Mouse (Mus musculus) kidney, embryonic 15.5 days (tissue): ENCODE measurements around the gene Adgrd1. TPM values are rescaled to one million over a fixed set of nuclear protein-coding genes. Genes with fewer than 3 reads are reported as not detected.

ENCODE experiments used
- ATAC-seq: fragments of 200-750 bp; cut with Nextera tagmentation; replicated peaks from 2 replicates; pipeline ENCODE4 v1.8.0; 2017; ENCODE audit warnings: moderate TSS enrichment; ENCODE audit not compliant: low FRiP score
- H3K27ac ChIP-seq: fragments of 300-500 bp; sonication (generic); 2 replicates; pipeline ENCODE4 v1.5.1; 2015; ENCODE audit warnings: mild to moderate bottlenecking, inconsistent platforms
- H3K27me3 ChIP-seq: fragments of 300-500 bp; sonication (generic); 2 replicates; pipeline ENCODE4 v1.6.1; 2015; ENCODE audit warnings: inconsistent platforms
- H3K36me3 ChIP-seq: fragments of 300-500 bp; sonication (generic); 2 replicates; pipeline ENCODE4 v1.6.1; 2015; ENCODE audit warnings: inconsistent platforms
- H3K4me1 ChIP-seq: fragments of 300-500 bp; sonication (generic); 2 replicates; pipeline ENCODE4 v1.6.1; 2015; ENCODE audit warnings: inconsistent platforms
- H3K4me2 ChIP-seq: fragments of 300-500 bp; sonication (generic); 2 replicates; pipeline ENCODE4 v1.6.1; 2015; ENCODE audit warnings: moderate library complexity, mild to moderate bottlenecking, inconsistent platforms
- H3K4me3 ChIP-seq: fragments of 300-500 bp; sonication (generic); replicated peaks from 2 replicates; pipeline ENCODE4 v1.5.1; 2015; ENCODE audit warnings: mild to moderate bottlenecking, inconsistent platforms
- H3K9ac ChIP-seq: fragments of 300-500 bp; sonication (generic); 2 replicates; pipeline ENCODE4 v1.6.1; 2015; ENCODE audit warnings: mild to moderate bottlenecking, inconsistent platforms
- H3K9me3 ChIP-seq: fragments of 300-500 bp; sonication (generic); replicated peaks from 2 replicates; pipeline ENCODE4 v1.6.1; 2016; ENCODE audit warnings: inconsistent platforms
- whole genome bisulfite sequencing: fragments of 180-500 bp; shearing (Covaris S2); methylation state at CpG from one replicate; pipeline ENCODE4 v1.1.7; 2015; ENCODE audit warnings: mixed read lengths; 5-methylcytosine and 5-hydroxymethylcytosine counted together
- polyA plus RNA-seq: library from polyadenylated mRNA; unstranded; fragments of >200 nt; fragmentation: Nextera tagmentation; extraction: Ambion mirVana; gene quantifications from 2 replicates; pipeline ENCODE4 v1.2.1, GENCODE M21; 2015

Adgrd1 gene
- polyA plus RNA-seq, 1 experiment from 2014 or later, result 1.8 TPM

- Histone ChIP-seq H3K9ac (no peak overlapping the region), H3K4me3 (no peak overlapping the region), H3K27ac (no peak overlapping the region), H3K36me3 (no peaks in the 10 kb centered on the region), H3K27me3 (peaks cover 7% of the 10 kb centered on the region; the same call in 1 of the 2 replicates), H3K9me3 (no peaks in the 10 kb centered on the region), H3K4me1 (no peaks in the 10 kb centered on the region), H3K4me2 (no peak overlapping the region)
- 59% methylated on average over 5 of the region's 5 CpGs for WGBS
- ATAC-seq, result no peak
Measured at GRCm38 (mm10) chr5:129244392-129244791, 147.8 kb downstream of the Adgrd1 start.

- H3K4me3 ChIP-seq, result no peak overlapping the region
- ATAC-seq, result no peak
- H3K9ac ChIP-seq, result no peak overlapping the region
- H3K27ac ChIP-seq, result no peak overlapping the region
- no peaks in the 10 kb centered on the region for H3K36me3 ChIP-seq
- 72% methylated on average over 8 of the region's 8 CpGs for WGBS
- H3K4me2 ChIP-seq, result no peak overlapping the region
- H3K4me1 ChIP-seq, result no peaks in the 10 kb centered on the region
- peaks cover under 1% of the 10 kb centered on the region; the same call in 1 of the 2 replicates for H3K9me3 ChIP-seq
- H3K27me3 ChIP-seq, result no peaks in the 10 kb centered on the region
Measured at GRCm38 (mm10) chr5:129249080-129249479, 152.5 kb downstream of the Adgrd1 start.

Other genes starting within 250 kb of the Adgrd1 start
- gene Rimbp2, start 143.3 kb upstream of the Adgrd1 start, polyA plus RNA-seq, result 0.05 and 0.36 TPM in 2 replicates
- gene Stx2, start 88.2 kb upstream of the Adgrd1 start, polyA plus RNA-seq, result 35.0 and 36.6 TPM in 2 replicates
- 657 and 728 TPM in 2 replicates for gene Ran, start 76.7 kb upstream of the Adgrd1 start, polyA plus RNA-seq